Mouse (Mus musculus): ENCODE data around the gene Crcp. TPM values are rescaled to one million over a fixed set of nuclear protein-coding genes. Genes with fewer than 3 reads are reported as not detected.

Gene Crcp
- polyA plus RNA-seq, 1 experiment: 25.7 TPM

GRCm38 (mm10) chr5:130041262-130041661 lies 12.2 kb downstream of the Crcp start:
- TF ChIP-seq EP300 (IDR thresholded peaks at IDR 0.05; ENCODE audit: insufficient read depth, low read depth, low read length) (no peak), CTCF (IDR thresholded peaks at IDR 0.05; ENCODE audit: low read depth, low read length) (no peak), POLR2A (IDR thresholded peaks at IDR 0.05; ENCODE audit: insufficient read depth, low read length) (no peak)
- Histone ChIP-seq H3K27ac (ENCODE audit: insufficient read depth, low read length) (no peak overlapping the region), H3K9me3 (replicated peaks; ENCODE audit: control insufficient read depth, insufficient read depth, low read length, poor library complexity, severe bottlenecking) (no peaks in the 10 kb centered on the region), H3K4me3 (ENCODE audit: low read depth, low read length) (no peak overlapping the region), H3K4me1 (ENCODE audit: control insufficient read depth, insufficient read depth, low read length) (no peaks in the 10 kb centered on the region), H3K27me3 (ENCODE audit: control insufficient read depth, insufficient read depth, low read length, poor library complexity, severe bottlenecking) (no peaks in the 10 kb centered on the region), H3K36me3 (ENCODE audit: control insufficient read depth, insufficient read depth, low read length, poor library complexity, severe bottlenecking) (peaks cover 14% of the 10 kb centered on the region), H3K9ac (ENCODE audit: low read depth, poor library complexity, severe bottlenecking) (no peak overlapping the region)

GRCm38 (mm10) chr5:130043741-130044140 lies 14.7 kb downstream of the Crcp start:
- H3K36me3 ChIP-seq (ENCODE audit: control insufficient read depth, insufficient read depth, low read length, poor library complexity, severe bottlenecking): peaks cover 18% of the 10 kb centered on the region

GRCm38 (mm10) chr5:130044201-130044695 lies 15.2 kb downstream of the Crcp start:
- H3K4me3 ChIP-seq (ENCODE audit: low read depth, low read length): no peak overlapping the region
- peaks cover 18% of the 10 kb centered on the region for H3K36me3 ChIP-seq (ENCODE audit: control insufficient read depth, insufficient read depth, low read length, poor library complexity, severe bottlenecking)
- no peak overlapping the region for H3K27ac ChIP-seq (ENCODE audit: insufficient read depth, low read length)
- no peak overlapping the region for H3K9ac ChIP-seq (ENCODE audit: low read depth, poor library complexity, severe bottlenecking)
- H3K27me3 ChIP-seq (ENCODE audit: control insufficient read depth, insufficient read depth, low read length, poor library complexity, severe bottlenecking): no peaks in the 10 kb centered on the region
- TF ChIP-seq CTCF (IDR thresholded peaks at IDR 0.05; ENCODE audit: low read depth, low read length): peak; percentile 40
- TF ChIP-seq POLR2A (IDR thresholded peaks at IDR 0.05; ENCODE audit: insufficient read depth, low read length): no peak
- no peaks in the 10 kb centered on the region for H3K4me1 ChIP-seq (ENCODE audit: control insufficient read depth, insufficient read depth, low read length)
- H3K9me3 ChIP-seq (replicated peaks; ENCODE audit: control insufficient read depth, insufficient read depth, low read length, poor library complexity, severe bottlenecking): no peaks in the 10 kb centered on the region

More at GRCm38 (mm10) chr5:130043741-130044140, 14.7 kb downstream of the Crcp start:
- H3K9ac ChIP-seq (ENCODE audit: low read depth, poor library complexity, severe bottlenecking): no peak overlapping the region
- H3K9me3 ChIP-seq (replicated peaks; ENCODE audit: control insufficient read depth, insufficient read depth, low read length, poor library complexity, severe bottlenecking): no peaks in the 10 kb centered on the region
- no peaks in the 10 kb centered on the region for H3K27me3 ChIP-seq (ENCODE audit: control insufficient read depth, insufficient read depth, low read length, poor library complexity, severe bottlenecking)
- H3K27ac ChIP-seq (ENCODE audit: insufficient read depth, low read length): no peak overlapping the region
- no peak overlapping the region for H3K4me3 ChIP-seq (ENCODE audit: low read depth, low read length)
- no peak for TF ChIP-seq POLR2A (IDR thresholded peaks at IDR 0.05; ENCODE audit: insufficient read depth, low read length)
- TF ChIP-seq EP300 (IDR thresholded peaks at IDR 0.05; ENCODE audit: insufficient read depth, low read depth, low read length): no peak
- no peak for TF ChIP-seq CTCF (IDR thresholded peaks at IDR 0.05; ENCODE audit: low read depth, low read length)
- H3K4me1 ChIP-seq (ENCODE audit: control insufficient read depth, insufficient read depth, low read length): no peaks in the 10 kb centered on the region

GRCm38 (mm10) chr5:130046100-130046499 lies 17.0 kb downstream of the Crcp start:
- Histone ChIP-seq H3K9ac (ENCODE audit: low read depth, poor library complexity, severe bottlenecking) (no peak overlapping the region), H3K4me3 (ENCODE audit: low read depth, low read length) (no peak overlapping the region), H3K27ac (ENCODE audit: insufficient read depth, low read length) (no peak overlapping the region), H3K27me3 (ENCODE audit: control insufficient read depth, insufficient read depth, low read length, poor library complexity, severe bottlenecking) (no peaks in the 10 kb centered on the region), H3K36me3 (ENCODE audit: control insufficient read depth, insufficient read depth, low read length, poor library complexity, severe bottlenecking) (peaks cover 21% of the 10 kb centered on the region), H3K9me3 (replicated peaks; ENCODE audit: control insufficient read depth, insufficient read depth, low read length, poor library complexity, severe bottlenecking) (no peaks in the 10 kb centered on the region), H3K4me1 (ENCODE audit: control insufficient read depth, insufficient read depth, low read length) (no peaks in the 10 kb centered on the region)
- TF ChIP-seq EP300 (IDR thresholded peaks at IDR 0.05; ENCODE audit: insufficient read depth, low read depth, low read length) (no peak), CTCF (IDR thresholded peaks at IDR 0.05; ENCODE audit: low read depth, low read length) (no peak), POLR2A (IDR thresholded peaks at IDR 0.05; ENCODE audit: insufficient read depth, low read length) (no peak)

GRCm38 (mm10) chr5:130046589-130046988 lies 17.5 kb downstream of the Crcp start:
- peaks cover 21% of the 10 kb centered on the region for H3K36me3 ChIP-seq (ENCODE audit: control insufficient read depth, insufficient read depth, low read length, poor library complexity, severe bottlenecking)
- no peak overlapping the region for H3K27ac ChIP-seq (ENCODE audit: insufficient read depth, low read length)
- TF ChIP-seq EP300 (IDR thresholded peaks at IDR 0.05; ENCODE audit: insufficient read depth, low read depth, low read length): no peak
- TF ChIP-seq POLR2A (IDR thresholded peaks at IDR 0.05; ENCODE audit: insufficient read depth, low read length): no peak
- no peak for TF ChIP-seq CTCF (IDR thresholded peaks at IDR 0.05; ENCODE audit: low read depth, low read length)
- H3K4me3 ChIP-seq (ENCODE audit: low read depth, low read length): no peak overlapping the region
- no peaks in the 10 kb centered on the region for H3K4me1 ChIP-seq (ENCODE audit: control insufficient read depth, insufficient read depth, low read length)
- no peak overlapping the region for H3K9ac ChIP-seq (ENCODE audit: low read depth, poor library complexity, severe bottlenecking)
- H3K27me3 ChIP-seq (ENCODE audit: control insufficient read depth, insufficient read depth, low read length, poor library complexity, severe bottlenecking): no peaks in the 10 kb centered on the region
- H3K9me3 ChIP-seq (replicated peaks; ENCODE audit: control insufficient read depth, insufficient read depth, low read length, poor library complexity, severe bottlenecking): no peaks in the 10 kb centered on the region

GRCm38 (mm10) chr5:130047013-130047412 lies 17.9 kb downstream of the Crcp start:
- H3K9me3 ChIP-seq (replicated peaks; ENCODE audit: control insufficient read depth, insufficient read depth, low read length, poor library complexity, severe bottlenecking): no peaks in the 10 kb centered on the region
- H3K27me3 ChIP-seq (ENCODE audit: control insufficient read depth, insufficient read depth, low read length, poor library complexity, severe bottlenecking): no peaks in the 10 kb centered on the region
- TF ChIP-seq CTCF (IDR thresholded peaks at IDR 0.05; ENCODE audit: low read depth, low read length) (peak; percentile 48), EP300 (IDR thresholded peaks at IDR 0.05; ENCODE audit: insufficient read depth, low read depth, low read length) (no peak)
- H3K36me3 ChIP-seq (ENCODE audit: control insufficient read depth, insufficient read depth, low read length, poor library complexity, severe bottlenecking): peaks cover 18% of the 10 kb centered on the region
- H3K4me1 ChIP-seq (ENCODE audit: control insufficient read depth, insufficient read depth, low read length): no peaks in the 10 kb centered on the region
- no peak overlapping the region for H3K27ac ChIP-seq (ENCODE audit: insufficient read depth, low read length)
- H3K9ac ChIP-seq (ENCODE audit: low read depth, poor library complexity, severe bottlenecking): no peak overlapping the region
- no peak overlapping the region for H3K4me3 ChIP-seq (ENCODE audit: low read depth, low read length)
